Mouse (Mus musculus) cortical plate, adult 2 months (tissue): ENCODE measurements at regions not wholly inside any gene's neighbourhood (a gene's known extent, or its start where the extent isn't known, plus 50 kb on each side); places are given as distances from the start of the nearest gene placed in this dataset.

Source experiments
- H3K27ac ChIP-seq: fragments of 200-500 bp; 2 replicates; pipeline ENCODE4 v1.5.1; 2012; ENCODE audit warnings: low read length, control low read depth, inconsistent platforms; ENCODE audit not compliant: insufficient read depth
- H3K4me1 ChIP-seq: fragments of 200-500 bp; 2 replicates; pipeline ENCODE4 v1.6.1; 2011; ENCODE audit warnings: low read length; ENCODE audit not compliant: control insufficient read depth, insufficient read depth
- H3K4me3 ChIP-seq: fragments of 200-500 bp; 2 replicates; pipeline ENCODE4 v1.5.1; 2011; ENCODE audit warnings: mild to moderate bottlenecking, low read length, control low read depth; ENCODE audit not compliant: insufficient read depth
- CTCF ChIP-seq: fragments of 200-500 bp; IDR thresholded peaks from 2 replicates; pipeline ENCODE4 v1.5.1; 2011; ENCODE audit warnings: mild to moderate bottlenecking, control low read depth, low read length; ENCODE audit not compliant: insufficient read depth; ENCODE audit errors: extremely low read depth
- POLR2A ChIP-seq: fragments of 200-500 bp; IDR thresholded peaks from 2 replicates; pipeline ENCODE4 v1.6.1; 2011; ENCODE audit warnings: mild to moderate bottlenecking, low read length, control low read depth; ENCODE audit not compliant: insufficient read depth; ENCODE audit errors: extremely low read depth

GRCm38 (mm10) chr11:112234492-112235116, 547.4 kb upstream of the Sox9 start:
- Histone ChIP-seq H3K27ac (no peak overlapping the region), H3K4me3 (no peak overlapping the region), H3K4me1 (no peaks in the 10 kb centered on the region)
- TF ChIP-seq CTCF, result no peak
- TF ChIP-seq POLR2A, result no peak

GRCm38 (mm10) chr11:112238960-112239884, 542.8 kb upstream of the Sox9 start:
- TF ChIP-seq POLR2A (no peak), CTCF (no peak)
- no peak overlapping the region for H3K27ac ChIP-seq
- H3K4me1 ChIP-seq, result no peaks in the 10 kb centered on the region
- H3K4me3 ChIP-seq, result no peak overlapping the region

- Histone ChIP-seq H3K4me3 (no peak overlapping the region), H3K4me1 (no peaks in the 10 kb centered on the region), H3K27ac (no peak overlapping the region)
- no peak for TF ChIP-seq CTCF
- no peak for TF ChIP-seq POLR2A
Observed at GRCm38 (mm10) chr11:112252548-112252947, 529.5 kb upstream of the Sox9 start.

- Histone ChIP-seq H3K4me3 (no peak overlapping the region), H3K27ac (no peak overlapping the region), H3K4me1 (no peaks in the 10 kb centered on the region)
- TF ChIP-seq POLR2A (no peak), CTCF (no peak)
Observed at GRCm38 (mm10) chr11:112253061-112253460, 529.0 kb upstream of the Sox9 start.

GRCm38 (mm10) chr11:112256326-112256725, 525.7 kb upstream of the Sox9 start:
- H3K27ac ChIP-seq, result no peak overlapping the region
- no peak for TF ChIP-seq CTCF
- no peak overlapping the region for H3K4me3 ChIP-seq
- no peaks in the 10 kb centered on the region for H3K4me1 ChIP-seq

GRCm38 (mm10) chr11:112264077-112264476, 517.9 kb upstream of the Sox9 start:
- Histone ChIP-seq H3K4me1 (no peaks in the 10 kb centered on the region), H3K27ac (no peak overlapping the region), H3K4me3 (no peak overlapping the region)
- no peak for TF ChIP-seq POLR2A
- TF ChIP-seq CTCF, result no peak

- Histone ChIP-seq H3K4me3 (no peak overlapping the region), H3K4me1 (no peaks in the 10 kb centered on the region), H3K27ac (no peak overlapping the region)
- TF ChIP-seq CTCF (no peak), POLR2A (no peak)
Observed at GRCm38 (mm10) chr11:112270911-112271310, 511.1 kb upstream of the Sox9 start.

GRCm38 (mm10) chr11:112278566-112278965, 503.5 kb upstream of the Sox9 start:
- no peak for TF ChIP-seq CTCF
- no peak for TF ChIP-seq POLR2A
- Histone ChIP-seq H3K4me1 (no peaks in the 10 kb centered on the region), H3K4me3 (no peak overlapping the region), H3K27ac (no peak overlapping the region)

GRCm38 (mm10) chr11:112282911-112283310, 499.1 kb upstream of the Sox9 start:
- H3K27ac ChIP-seq, result no peak overlapping the region
- TF ChIP-seq POLR2A (no peak), CTCF (no peak)
- H3K4me1 ChIP-seq, result no peaks in the 10 kb centered on the region
- H3K4me3 ChIP-seq, result no peak overlapping the region

- no peaks in the 10 kb centered on the region for H3K4me1 ChIP-seq
- H3K27ac ChIP-seq, result no peak overlapping the region
- no peak overlapping the region for H3K4me3 ChIP-seq
- TF ChIP-seq POLR2A (no peak), CTCF (no peak)
Observed at GRCm38 (mm10) chr11:112298901-112299341, 483.1 kb upstream of the Sox9 start.
